In the genomic region with DNA sequence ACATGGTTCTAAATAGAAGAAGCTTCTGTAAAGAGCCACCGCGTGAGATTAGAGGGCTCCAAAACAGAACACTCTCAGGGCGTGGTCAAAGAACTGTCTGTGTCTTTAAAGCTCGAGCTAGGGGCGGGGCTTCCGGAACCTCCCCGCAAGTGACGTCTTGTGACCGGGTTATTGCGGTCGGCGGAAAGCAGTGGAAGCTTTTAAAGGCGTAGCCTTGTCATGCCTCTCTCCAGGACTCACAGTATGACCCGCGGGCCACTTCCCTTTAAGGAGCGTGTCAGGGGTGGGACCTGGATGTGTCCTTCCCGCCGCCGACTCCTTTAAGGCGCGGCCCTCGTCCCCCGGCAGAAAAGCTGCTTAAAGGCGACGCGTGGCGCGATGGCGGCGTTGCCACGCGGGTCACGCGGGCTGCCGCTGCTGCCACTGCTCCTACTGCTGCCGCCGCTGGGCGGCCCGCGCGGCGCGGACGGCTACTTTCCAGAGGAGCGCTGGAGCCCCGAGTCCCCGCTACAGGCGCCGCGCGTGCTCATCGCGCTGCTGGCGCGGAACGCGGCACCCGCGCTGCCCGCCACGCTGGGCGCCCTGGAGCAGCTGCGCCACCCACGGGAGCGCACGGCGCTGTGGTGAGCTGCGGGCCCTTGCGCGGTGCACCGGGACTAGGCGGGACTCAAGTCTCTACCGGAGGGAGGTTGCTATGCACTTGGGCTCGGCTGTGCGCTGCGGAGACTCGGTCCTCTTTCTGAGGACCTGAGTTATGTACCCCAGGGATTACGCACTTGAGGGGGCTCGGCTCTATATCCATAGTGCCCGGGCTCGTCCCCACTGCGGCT, we compare ENCODE assay signal across 8 mouse cellular contexts. TPM values are rescaled to one million over a fixed set of nuclear protein-coding genes. Genes with fewer than 3 reads are reported as not detected.
DNase-seq lines count a peak whose midpoint lies in the region; ATAC-seq and TF ChIP-seq lines count a peak whose summit lies in the region.

Colgalt1 (plus strand) TSS at position 177 of the 830 bp plus-strand sequence.

- under 1% methylated on average over 81 of the region's 82 CpGs for WGBS in cerebellum, adult 2 months
- 1% methylated on average over 80 of the region's 82 CpGs for WGBS in forebrain, postnatal 0 days
- WGBS in lung, embryonic 15.5 days, result under 1% methylated on average over 69 of the region's 82 CpGs

- H3K4me3 ChIP-seq in MEL (ENCODE audit: control insufficient read depth in 1 of 2, insufficient read depth in 1 of 2, low read depth in 2 of 2, low read length in 2 of 2), result peak within 1 kb of the TSS; percentile 81 to 93
- H3K4me3 ChIP-seq in cerebellum, adult 2 months (replicated peaks; ENCODE audit: insufficient read depth, low read depth, low read length), result peak within 1 kb of the TSS; percentile 84
- peak within 1 kb of the TSS; percentile 90 for H3K4me3 ChIP-seq in forebrain, postnatal 0 days (ENCODE audit: low read depth, low read length)
- peak within 1 kb of the TSS; percentile 61 for H3K4me3 ChIP-seq in lung, embryonic 15.5 days

- H3K4me1 ChIP-seq in MEL (ENCODE audit: control insufficient read depth in 1 of 2, insufficient read depth in 2 of 2, low read length in 2 of 2), result peaks cover 6 to 11% of the 10 kb centered on the region in 2 experiments; a peak in 2 of 4 replicates
- H3K4me1 ChIP-seq in cerebellum, adult 2 months (ENCODE audit: control insufficient read depth, insufficient read depth, low read length), result peaks cover 8% of the 10 kb centered on the region
- H3K4me1 ChIP-seq in forebrain, postnatal 0 days (ENCODE audit: insufficient read depth), result peaks cover 9% of the 10 kb centered on the region; the same call in 1 of the 2 replicates
- H3K4me1 ChIP-seq in lung, embryonic 15.5 days, result peaks cover 21% of the 10 kb centered on the region

- TF ChIP-seq EP300 in MEL (IDR thresholded peaks at IDR 0.05; ENCODE audit: low read depth in 1 of 2, low read length in 2 of 2), result no peak

- H3K4me2 ChIP-seq in forebrain, postnatal 0 days (ENCODE audit: low read depth), result peak within 1 kb of the TSS; percentile 84
- peak within 1 kb of the TSS; percentile 78 for H3K4me2 ChIP-seq in lung, embryonic 15.5 days

- peaks cover 0 to 5% of the 10 kb centered on the region in 2 experiments; a peak in 2 of 4 replicates for H3K36me3 ChIP-seq in MEL (ENCODE audit: control insufficient read depth in 1 of 2, insufficient read depth in 2 of 2, low read length in 2 of 2)
- peaks cover 18% of the 10 kb centered on the region for H3K36me3 ChIP-seq in forebrain, postnatal 0 days (ENCODE audit: insufficient read depth)
- peaks cover 14% of the 10 kb centered on the region for H3K36me3 ChIP-seq in lung, embryonic 15.5 days

- peak; percentile 99 for ATAC-seq in forebrain, postnatal 0 days
- peak; percentile 99 for ATAC-seq in lung, embryonic 15.5 days (ENCODE audit: borderline replicate concordance, extremely low read depth, low FRiP score, low TSS enrichment)

- no peak for TF ChIP-seq RAD21 in MEL (IDR thresholded peaks at IDR 0.05; ENCODE audit: low read depth, low read length)

- H3K9me3 ChIP-seq in MEL (replicated peaks; ENCODE audit: insufficient read depth, low read length), result no peaks in the 10 kb centered on the region
- H3K9me3 ChIP-seq in forebrain, postnatal 0 days (ENCODE audit: low read length), result no peaks in the 10 kb centered on the region
- H3K9me3 ChIP-seq in lung, embryonic 15.5 days, result no peaks in the 10 kb centered on the region

- peak within 1 kb of the TSS; percentile 86 for H3K9ac ChIP-seq in MEL (ENCODE audit: control insufficient read depth, low read depth, low read length, poor library complexity, severe bottlenecking)
- peak within 1 kb of the TSS; percentile 76 for H3K9ac ChIP-seq in forebrain, postnatal 0 days
- peak within 1 kb of the TSS; percentile 63 for H3K9ac ChIP-seq in lung, embryonic 15.5 days

- H3K79me2 ChIP-seq in MEL (ENCODE audit: control insufficient read depth, insufficient read depth, low read length, poor library complexity), result peaks cover 19% of the 10 kb centered on the region

- peak; percentile 72 to 78 for TF ChIP-seq POLR2A in MEL (IDR thresholded peaks at IDR 0.05; ENCODE audit: control insufficient read depth in 1 of 2, insufficient read depth in 1 of 2, low read depth in 1 of 2, low read length in 2 of 2, poor library complexity in 1 of 2)
- TF ChIP-seq POLR2A in cerebellum, adult 2 months (IDR thresholded peaks at IDR 0.05; ENCODE audit: borderline replicate concordance, insufficient read depth, low read length), result peak; percentile 48; the same call in 1 of the 2 replicates

- peak; percentile 99 for DNase-seq in MEL (ENCODE audit: low read depth, low spot score)
- DNase-seq in cerebellum, adult 2 months, result peak; percentile 98 to 99
- peak; percentile 99 for DNase-seq in forebrain, postnatal 0 days
- peak; percentile 96 for DNase-seq in heart, postnatal 4 days
- DNase-seq in layer of hippocampus, adult 8-10 months (ENCODE audit: low spot score in 2 of 2), result peak; percentile 97 to 99
- DNase-seq in ovary, adult 18-20 months (ENCODE audit: low spot score), result peak; percentile 98
- peak; percentile 99 for DNase-seq in thymus, postnatal 0 days (ENCODE audit: low spot score)

- no peak for TF ChIP-seq CTCF in MEL (IDR thresholded peaks at IDR 0.05 in 2 of 3, conservative IDR thresholded peaks at IDR 0.05 in 1 of 3; ENCODE audit: control insufficient read depth in 1 of 3, insufficient read depth in 1 of 3, low read depth in 2 of 3, low read length in 3 of 3, poor library complexity in 1 of 3, severe bottlenecking in 1 of 3)
- no peak for TF ChIP-seq CTCF in cerebellum, adult 2 months (IDR thresholded peaks at IDR 0.05; ENCODE audit: borderline replicate concordance, insufficient read depth, low read depth, low read length)
- TF ChIP-seq CTCF in forebrain, postnatal 0 days (IDR thresholded peaks at IDR 0.05; ENCODE audit: low read depth), result peak; percentile 37

- H3K27me3 ChIP-seq in MEL (ENCODE audit: control insufficient read depth in 1 of 2, insufficient read depth in 2 of 2, low read length in 2 of 2), result no peaks in the 10 kb centered on the region
- no peaks in the 10 kb centered on the region for H3K27me3 ChIP-seq in cerebellum, adult 2 months (ENCODE audit: control insufficient read depth, insufficient read depth, low read length)
- no peaks in the 10 kb centered on the region for H3K27me3 ChIP-seq in forebrain, postnatal 0 days (ENCODE audit: insufficient read depth, low read length)
- no peaks in the 10 kb centered on the region for H3K27me3 ChIP-seq in lung, embryonic 15.5 days

- H3K27ac ChIP-seq in MEL (ENCODE audit: control insufficient read depth, low read depth, low read length), result peak within 1 kb of the TSS; percentile 64
- peak within 1 kb of the TSS; percentile 56; the same call in 1 of the 2 replicates for H3K27ac ChIP-seq in cerebellum, adult 2 months (ENCODE audit: insufficient read depth, low read length)
- peak within 1 kb of the TSS; percentile 90 for H3K27ac ChIP-seq in forebrain, postnatal 0 days (ENCODE audit: low read depth, low read length)
- H3K27ac ChIP-seq in lung, embryonic 15.5 days, result peak within 1 kb of the TSS; percentile 86

TF ChIP-seq in MEL, 35 proteins besides CTCF, POLR2A, EP300 and RAD21 (continues in another document):
- TF ChIP-seq SMC3 (IDR thresholded peaks at IDR 0.05; ENCODE audit: low read depth, low read length), result no peak
- peak; percentile 86 for TF ChIP-seq TBP (IDR thresholded peaks at IDR 0.05; ENCODE audit: low read depth, low read length)
- no peak for TF ChIP-seq MYB (IDR thresholded peaks at IDR 0.05; ENCODE audit: low read depth, low read length)
- no peak for TF ChIP-seq UBTF (IDR thresholded peaks at IDR 0.05; ENCODE audit: borderline replicate concordance, insufficient read depth, low read depth, low read length)
- TF ChIP-seq HCFC1 (IDR thresholded peaks at IDR 0.05; ENCODE audit: low read depth, low read length), result peak; percentile 87
- TF ChIP-seq MAFK (IDR thresholded peaks at IDR 0.05; ENCODE audit: borderline replicate concordance, low read depth, low read length), result no peak
- no peak for TF ChIP-seq ZKSCAN1 (IDR thresholded peaks at IDR 0.05; ENCODE audit: low read depth, low read length)
- TF ChIP-seq GATA1 (IDR thresholded peaks at IDR 0.05; ENCODE audit: low read depth, low read length), result no peak
- TF ChIP-seq ZMIZ1 (IDR thresholded peaks at IDR 0.05; ENCODE audit: low read depth, low read length), result 0 out of 2 replicates have a peak, but pooled peaks have one; percentile 62
- TF ChIP-seq USF1 (IDR thresholded peaks at IDR 0.05; ENCODE audit: low read depth, low read length), result peak; percentile 36; the same call in 1 of the 2 replicates
- peak; percentile 70 for TF ChIP-seq NELFE (IDR thresholded peaks at IDR 0.05; ENCODE audit: low read depth, low read length)
- TF ChIP-seq JUND (IDR thresholded peaks at IDR 0.05; ENCODE audit: low read depth, low read length), result no peak
- no peak for TF ChIP-seq GABPA (IDR thresholded peaks at IDR 0.05; ENCODE audit: low read depth, low read length)
- no peak for TF ChIP-seq CHD1 (IDR thresholded peaks at IDR 0.05; ENCODE audit: low read depth, low read length)
- no peak for TF ChIP-seq CHD2 (IDR thresholded peaks at IDR 0.05; ENCODE audit: low read length)
- TF ChIP-seq ELF1 (IDR thresholded peaks at IDR 0.05; ENCODE audit: low read depth, low read length), result peak; percentile 86
- peak; percentile 55; the same call in 1 of the 2 replicates for TF ChIP-seq MAZ (IDR thresholded peaks at IDR 0.05; ENCODE audit: low read depth, low read length)
- TF ChIP-seq KAT2A (conservative IDR thresholded peaks at IDR 0.05; ENCODE audit: low read depth, low read length), result no peak
- TF ChIP-seq TCF12 (IDR thresholded peaks at IDR 0.05; ENCODE audit: low read depth, low read length), result no peak
- TF ChIP-seq MYC (IDR thresholded peaks at IDR 0.05; ENCODE audit: low read depth, low read length), result peak; percentile 79; the same call in 1 of the 2 replicates
- peak; percentile 99 for TF ChIP-seq SIN3A (IDR thresholded peaks at IDR 0.05; ENCODE audit: low read length)
- no peak for TF ChIP-seq TAL1 (IDR thresholded peaks at IDR 0.05; ENCODE audit: low read length)

RNA-seq across cellular contexts. Expression of gene Colgalt1, which starts in this region (rescaled TPM):
- total RNA-seq in MEL (2012; rRNA removed), result 37.8 and 50.9 TPM in 2 replicates
- 100 to 1,000 TPM in 1 of 2 experiments, 10 to 100 TPM in 1; 59.0 to 102 TPM for polyA plus RNA-seq in MEL (2012; ENCODE audit: insufficient read depth in 1 of 2, insufficient read length in 2 of 2, low read depth in 1 of 2, low replicate concordance in 2 of 2, missing spikeins in 1 of 2)
- 74.1 and 77.6 TPM in 2 replicates for polyA plus RNA-seq in cerebellum, adult 2 months (2012; rRNA removed)
- total RNA-seq in forebrain, postnatal 0 days (2014; rRNA removed), result 84.3 and 85.6 TPM in 2 replicates
- polyA plus RNA-seq in forebrain, postnatal 0 days (2015; fragmentation: Nextera tagmentation; extraction: Ambion mirVana), result 58.4 and 59.6 TPM in 2 replicates
- total RNA-seq in heart, postnatal 4 days (2021), result 10 to 100 TPM; 48.0 to 50.3 TPM
- total RNA-seq in layer of hippocampus, adult 8-10 months (2022), result 10 to 100 TPM; 53.2 to 59.7 (median 53.8) TPM
- polyA plus RNA-seq in lung, embryonic 15.5 days (2015; fragmentation: Nextera tagmentation; extraction: Ambion mirVana), result 77.9 and 79.3 TPM in 2 replicates
- polyA plus RNA-seq in thymus, postnatal 0 days (2015; fragmentation: Nextera tagmentation; extraction: Ambion mirVana), result 37.9 and 38.9 TPM in 2 replicates

Comparison
In these comparisons a context has a peak if more than half of its experiments do, and no peak if none do; other contexts are left out.
1. Peak in every context shown above with its lines: DNase-seq, ATAC-seq, H3K4me3 ChIP-seq and H3K27ac ChIP-seq.